Mouse (Mus musculus) adrenal gland, postnatal 14 days (tissue): Measurements from ENCODE around the gene Dnah1. TPM values are rescaled to one million over a fixed set of nuclear protein-coding genes. Genes with fewer than 3 reads are reported as not detected.

Experiments
- DNase-seq: peaks from one replicate; pipeline ENCODE4 v3.0.0; 2021; ENCODE audit warnings: mixed read lengths
- total RNA-seq: library from RNA; stranded (reverse); gene quantifications from 2 replicates; pipeline ENCODE4 v1.2.3, GENCODE M21; 2021

Gene Dnah1
- total RNA-seq, 1 experiment from 2014 or later: 1.0 TPM

- peak; percentile 87 for DNase-seq
Measured at GRCm38 (mm10) chr14:31233996-31234591, 89.6 kb downstream of the Dnah1 start.

- peak; percentile 53 for DNase-seq
Measured at GRCm38 (mm10) chr14:31233070-31233995, 90.4 kb downstream of the Dnah1 start.

GRCm38 (mm10) chr14:31232404-31233069 is 91.2 kb downstream of the Dnah1 start:
- peak; percentile 48 for DNase-seq

GRCm38 (mm10) chr14:31230442-31230841 is 93.3 kb downstream of the Dnah1 start:
- DNase-seq: peak; percentile 36

GRCm38 (mm10) chr14:31228234-31228633 is 95.5 kb downstream of the Dnah1 start:
- peak; percentile 55 for DNase-seq

GRCm38 (mm10) chr14:31226978-31227377 is 96.7 kb downstream of the Dnah1 start:
- DNase-seq: no peak

GRCm38 (mm10) chr14:31217666-31218065 is 106.0 kb downstream of the Dnah1 start, which contains the start of gene Sema3g:
Sema3g (plus strand) TSS chr14:31217860.
- DNase-seq: peak; percentile 84

GRCm38 (mm10) chr14:31216846-31217245 is 106.8 kb downstream of the Dnah1 start, which contains the start of gene Nisch:
Nisch (minus strand) TSS chr14:31216946.
- no peak for DNase-seq

- DNase-seq: peak; percentile 83
Measured at GRCm38 (mm10) chr14:31215157-31216002, 108.3 kb downstream of the Dnah1 start.

- no peak for DNase-seq
Measured at GRCm38 (mm10) chr14:31214684-31215083, 109.0 kb downstream of the Dnah1 start.

GRCm38 (mm10) chr14:31213868-31214267 is 109.8 kb downstream of the Dnah1 start:
- no peak for DNase-seq

GRCm38 (mm10) chr14:31212499-31212898 is 111.2 kb downstream of the Dnah1 start:
- no peak for DNase-seq

- DNase-seq: no peak
Measured at GRCm38 (mm10) chr14:31211854-31212253, 111.8 kb downstream of the Dnah1 start.

Other genes with a start within 250 kb of the Dnah1 start
- gene Smim4, start 194.9 kb downstream of the Dnah1 start, total RNA-seq: 75.2 and 104 TPM in 2 replicates
- 48.5 and 57.7 TPM in 2 replicates for gene Nt5dc2, start 192.8 kb downstream of the Dnah1 start, total RNA-seq
- gene Stab1, start 155.3 kb downstream of the Dnah1 start, total RNA-seq: 74.4 and 78.6 TPM in 2 replicates
- 0.67 and 1.3 TPM in 2 replicates for gene Tnnc1, start 115.6 kb downstream of the Dnah1 start, total RNA-seq
- 269 and 295 TPM in 2 replicates for gene Nisch, start 107.0 kb downstream of the Dnah1 start, total RNA-seq
- gene Sema3g, start 106.0 kb downstream of the Dnah1 start, total RNA-seq: 10.9 and 13.9 TPM in 2 replicates
- gene Phf7, start 72.6 kb downstream of the Dnah1 start, total RNA-seq: 6.8 and 9.6 TPM in 2 replicates
- gene Bap1, start 72.4 kb downstream of the Dnah1 start, total RNA-seq: 58.5 and 62.4 TPM in 2 replicates
- 36.8 and 41.2 TPM in 2 replicates for gene Capn7, start 12.7 kb upstream of the Dnah1 start, total RNA-seq
- 123 and 142 TPM in 2 replicates for gene Sh3bp5, start 112.2 kb upstream of the Dnah1 start, total RNA-seq
- gene Eaf1, start 170.5 kb upstream of the Dnah1 start, total RNA-seq: 41.5 and 44.2 TPM in 2 replicates
- 22.0 and 30.2 TPM in 2 replicates for gene Mettl6, start 171.1 kb upstream of the Dnah1 start, total RNA-seq